In the genomic region with DNA sequence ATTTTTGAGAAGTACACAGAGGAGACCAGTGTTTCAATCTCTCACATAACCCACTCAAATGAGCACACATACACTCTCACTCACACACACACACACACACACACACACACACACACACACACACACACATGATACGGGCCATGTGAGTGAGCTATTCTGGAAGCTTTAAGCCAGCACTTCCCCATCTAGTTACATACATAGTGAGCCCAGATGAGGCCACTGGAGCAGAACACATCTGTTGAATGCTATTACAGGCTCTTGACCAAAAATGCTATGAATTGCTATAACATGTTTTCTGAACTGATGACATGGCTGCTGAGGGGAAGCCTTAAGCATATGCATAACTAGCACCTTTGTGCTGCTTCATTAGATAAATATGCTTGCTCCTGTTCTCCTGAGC, we compare ENCODE assay signal across 27 mouse cellular contexts.
DNase-seq lines count a peak whose midpoint lies in the region; ATAC-seq and TF ChIP-seq lines count a peak whose summit lies in the region.
"Had no signal": no experiment of that assay in that cellular context is flagged by ENCODE, and none has a peak within 500 bp of the region (broad histone marks: within the 10 kb centered on the region; RNA-seq: fewer than 3 reads in every experiment).

No protein-coding gene starts in this region.

- H3K27me3 ChIP-seq in embryonic facial prominence, embryonic 12.5 days, result no peaks in the 10 kb centered on the region
- H3K27me3 ChIP-seq in embryonic facial prominence, embryonic 10.5 days (replicated peaks; ENCODE audit: low read depth, poor library complexity, severe bottlenecking), result no peaks in the 10 kb centered on the region
- H3K27me3 ChIP-seq in embryonic facial prominence, embryonic 14.5 days (replicated peaks; ENCODE audit: control insufficient read depth, insufficient read depth, low read length), result no peaks in the 10 kb centered on the region
- no peaks in the 10 kb centered on the region for H3K27me3 ChIP-seq in limb, embryonic 13.5 days
- H3K27me3 ChIP-seq in lung, postnatal 0 days (replicated peaks; ENCODE audit: insufficient read depth, low read length), result no peaks in the 10 kb centered on the region
- H3K27me3 ChIP-seq: forebrain, embryonic 12.5 days; forebrain, embryonic 15.5 days; hindbrain, embryonic 13.5 days; intestine, embryonic 15.5 days had no signal

- H3K9me3 ChIP-seq in embryonic facial prominence, embryonic 12.5 days, result no peaks in the 10 kb centered on the region
- H3K9me3 ChIP-seq in embryonic facial prominence, embryonic 10.5 days, result no peaks in the 10 kb centered on the region
- H3K9me3 ChIP-seq in embryonic facial prominence, embryonic 14.5 days (ENCODE audit: control insufficient read depth, low read length), result peaks cover 3% of the 10 kb centered on the region; the same call in 1 of the 2 replicates
- no peaks in the 10 kb centered on the region for H3K9me3 ChIP-seq in limb, embryonic 13.5 days
- H3K9me3 ChIP-seq in lung, postnatal 0 days (ENCODE audit: low read length), result no peaks in the 10 kb centered on the region
- H3K9me3 ChIP-seq: forebrain, embryonic 12.5 days; forebrain, embryonic 15.5 days; intestine, embryonic 15.5 days had no signal

- no peaks in the 10 kb centered on the region for H3K36me3 ChIP-seq in embryonic facial prominence, embryonic 12.5 days
- H3K36me3 ChIP-seq in embryonic facial prominence, embryonic 10.5 days (replicated peaks), result no peaks in the 10 kb centered on the region
- H3K36me3 ChIP-seq in embryonic facial prominence, embryonic 14.5 days (ENCODE audit: control insufficient read depth, insufficient read depth, low read length), result no peaks in the 10 kb centered on the region
- no peaks in the 10 kb centered on the region for H3K36me3 ChIP-seq in limb, embryonic 13.5 days
- H3K36me3 ChIP-seq in lung, postnatal 0 days (ENCODE audit: insufficient read depth, low read length), result no peaks in the 10 kb centered on the region
- H3K36me3 ChIP-seq: forebrain, embryonic 12.5 days; forebrain, embryonic 15.5 days; hindbrain, embryonic 10.5 days; hindbrain, embryonic 13.5 days; intestine, embryonic 15.5 days had no signal

- H3K27ac ChIP-seq in embryonic facial prominence, embryonic 12.5 days, result 0 out of 2 replicates have a peak overlapping the region, but pooled peaks have one; percentile 6
- H3K27ac ChIP-seq in embryonic facial prominence, embryonic 10.5 days (replicated peaks), result no peak overlapping the region
- peak overlapping the region; percentile 48 for H3K27ac ChIP-seq in embryonic facial prominence, embryonic 14.5 days (replicated peaks; ENCODE audit: low read depth, low read length)
- peak overlapping the region; percentile 67 for H3K27ac ChIP-seq in limb, embryonic 13.5 days
- no peak overlapping the region for H3K27ac ChIP-seq in lung, postnatal 0 days (ENCODE audit: low read length)
- H3K27ac ChIP-seq: forebrain, embryonic 12.5 days; forebrain, embryonic 15.5 days; gastrocnemius, adult 2 months; hindbrain, embryonic 10.5 days; hindbrain, embryonic 13.5 days; intestine, embryonic 15.5 days had no signal

- H3K4me1 ChIP-seq in embryonic facial prominence, embryonic 12.5 days, result peaks cover 3% of the 10 kb centered on the region; the same call in 1 of the 2 replicates
- H3K4me1 ChIP-seq in embryonic facial prominence, embryonic 10.5 days, result no peaks in the 10 kb centered on the region
- peaks cover 4% of the 10 kb centered on the region; the same call in 1 of the 2 replicates for H3K4me1 ChIP-seq in embryonic facial prominence, embryonic 14.5 days (ENCODE audit: control insufficient read depth, insufficient read depth, low read length)
- H3K4me1 ChIP-seq in limb, embryonic 13.5 days, result 0 out of 2 replicates have a peak, but pooled peaks cover 3% of the 10 kb centered on the region
- H3K4me1 ChIP-seq in lung, postnatal 0 days (ENCODE audit: insufficient read depth, low read depth, low read length), result no peaks in the 10 kb centered on the region
- H3K4me1 ChIP-seq: forebrain, embryonic 12.5 days; forebrain, embryonic 15.5 days; hindbrain, embryonic 10.5 days; hindbrain, embryonic 13.5 days; intestine, embryonic 15.5 days had no signal

- no peak overlapping the region for H3K9ac ChIP-seq in embryonic facial prominence, embryonic 12.5 days
- no peak overlapping the region for H3K9ac ChIP-seq in embryonic facial prominence, embryonic 14.5 days (ENCODE audit: low read depth, low read length)
- no peak overlapping the region for H3K9ac ChIP-seq in limb, embryonic 13.5 days
- no peak overlapping the region for H3K9ac ChIP-seq in lung, postnatal 0 days (replicated peaks; ENCODE audit: low read depth)
- H3K9ac ChIP-seq: forebrain, embryonic 12.5 days; forebrain, embryonic 15.5 days; hindbrain, embryonic 13.5 days; intestine, embryonic 15.5 days had no signal

- TF ChIP-seq CTCF in lung, postnatal 0 days (IDR thresholded peaks at IDR 0.05), result no peak

- WGBS in embryonic facial prominence, embryonic 12.5 days, result 87% methylated on average over 1 of the region's 1 CpGs
- WGBS in embryonic facial prominence, embryonic 10.5 days, result 91% methylated on average over 1 of the region's 1 CpGs
- 62% methylated on average over 1 of the region's 1 CpGs for WGBS in embryonic facial prominence, embryonic 14.5 days
- WGBS in limb, embryonic 13.5 days, result 65% methylated on average over 1 of the region's 1 CpGs
- 80% methylated on average over 1 of the region's 1 CpGs for WGBS in lung, postnatal 0 days

- no peak for TF ChIP-seq EP300 in lung, postnatal 0 days (IDR thresholded peaks at IDR 0.05)

- no peak for DNase-seq in embryonic facial prominence, embryonic 10.5 days (ENCODE audit: low spot score)
- DNase-seq in A20 (ENCODE audit: low read depth, low spot score), result peak; percentile 59
- peak; percentile 77 for DNase-seq in embryonic facial prominence, embryonic 14.5 days (ENCODE audit: low spot score)
- DNase-seq in lung, postnatal 0 days (ENCODE audit: low spot score), result no peak
- DNase-seq in Muller cell, postnatal 12 days (ENCODE audit: inconsistent ontology term), result no peak
- DNase-seq in right cerebral cortex, postnatal 10 days (ENCODE audit: low spot score in 2 of 2), result no peak
- DNase-seq: adrenal gland, adult 8-10 months; adrenal gland, postnatal 25 days; B cell, adult 2 months; cerebellum, adult 11-12 months; cerebellum, adult 8-10 months; cerebellum, postnatal 10 days; cerebellum, postnatal 36 days; gastrocnemius, adult 2 months; gastrocnemius, postnatal 14 days; heart, adult 11 months had no signal

- ATAC-seq in embryonic facial prominence, embryonic 12.5 days (ENCODE audit: insufficient number of reproducible peaks, insufficient read depth, low FRiP score, low TSS enrichment), result no peak; the same call in 1 of the 2 replicates
- peak; percentile 55; the same call in 1 of the 2 replicates for ATAC-seq in embryonic facial prominence, embryonic 14.5 days (ENCODE audit: low read depth)
- ATAC-seq in limb, embryonic 13.5 days (ENCODE audit: low FRiP score, low read depth), result peak; percentile 81; the same call in 1 of the 2 replicates
- ATAC-seq in lung, postnatal 0 days, result no peak
- ATAC-seq: activated CD4-positive, CD25-positive, alpha-beta regulatory T cell, adult 4 months; forebrain, embryonic 15.5 days; hindbrain, embryonic 16.5 days; intestine, embryonic 15.5 days had no signal

- no peak overlapping the region for H3K4me2 ChIP-seq in embryonic facial prominence, embryonic 12.5 days (replicated peaks)
- no peak overlapping the region for H3K4me2 ChIP-seq in embryonic facial prominence, embryonic 14.5 days (ENCODE audit: low read depth, low read length)
- no peak overlapping the region for H3K4me2 ChIP-seq in limb, embryonic 13.5 days (replicated peaks)
- H3K4me2 ChIP-seq in lung, postnatal 0 days (replicated peaks; ENCODE audit: low read depth, low read length), result no peak overlapping the region
- H3K4me2 ChIP-seq: forebrain, embryonic 12.5 days; forebrain, embryonic 15.5 days; heart, embryonic 11.5 days; hindbrain, embryonic 13.5 days; intestine, embryonic 15.5 days had no signal

- no peak overlapping the region for H3K4me3 ChIP-seq in embryonic facial prominence, embryonic 12.5 days
- no peak overlapping the region for H3K4me3 ChIP-seq in embryonic facial prominence, embryonic 10.5 days
- no peak overlapping the region for H3K4me3 ChIP-seq in embryonic facial prominence, embryonic 14.5 days (ENCODE audit: low read depth, low read length)
- no peak overlapping the region for H3K4me3 ChIP-seq in limb, embryonic 13.5 days
- H3K4me3 ChIP-seq in lung, postnatal 0 days (ENCODE audit: low read depth, low read length), result no peak overlapping the region
- H3K4me3 ChIP-seq: erythroblast, embryonic 14.5 days; forebrain, embryonic 12.5 days; forebrain, embryonic 15.5 days; gastrocnemius, adult 2 months; hindbrain, embryonic 10.5 days; hindbrain, embryonic 13.5 days; intestine, embryonic 15.5 days had no signal

Comparison
In these comparisons a context has a peak if more than half of its experiments do, and no peak if none do; other contexts are left out.
1. ATAC-seq: peak in embryonic facial prominence, embryonic 14.5 days (single experiment) and limb, embryonic 13.5 days (single experiment); none in embryonic facial prominence, embryonic 12.5 days (single experiment) and lung, postnatal 0 days (single experiment).
2. H3K27ac ChIP-seq: peak in embryonic facial prominence, embryonic 12.5 days (single experiment), embryonic facial prominence, embryonic 14.5 days (single experiment) and limb, embryonic 13.5 days (single experiment); none in embryonic facial prominence, embryonic 10.5 days (single experiment) and lung, postnatal 0 days (single experiment).
3. DNase-seq: peak in A20 (single experiment) and embryonic facial prominence, embryonic 14.5 days (single experiment); none in embryonic facial prominence, embryonic 10.5 days (single experiment), lung, postnatal 0 days (single experiment), Muller cell, postnatal 12 days (single experiment) and right cerebral cortex, postnatal 10 days (0 of 2).